Mouse (Mus musculus) monocyte, adult 5-6 weeks (primary cell): ENCODE data around the gene Paqr9. TPM values are rescaled to one million over a fixed set of nuclear protein-coding genes. Genes with fewer than 3 reads are reported as not detected.

ENCODE experiments used
- ATAC-seq: fragments of 153-309, 156-312 bp; replicated peaks from 2 replicates; pipeline ENCODE4 v1.8.0; 2017; ENCODE audit warnings: mild to moderate bottlenecking; ENCODE audit not compliant: low TSS enrichment, insufficient number of reproducible peaks, severe bottlenecking, poor library complexity, low FRiP score
- total RNA-seq: library from RNA; stranded (forward); fragments of 200-1000, 200-491, 200-594 nt; gene quantifications from 3 replicates; pipeline ENCODE4 v1.2.3, GENCODE M21; 2017

Gene Paqr9
- total RNA-seq, 1 experiment from 2014 or later: 0.57 TPM

DNA sequence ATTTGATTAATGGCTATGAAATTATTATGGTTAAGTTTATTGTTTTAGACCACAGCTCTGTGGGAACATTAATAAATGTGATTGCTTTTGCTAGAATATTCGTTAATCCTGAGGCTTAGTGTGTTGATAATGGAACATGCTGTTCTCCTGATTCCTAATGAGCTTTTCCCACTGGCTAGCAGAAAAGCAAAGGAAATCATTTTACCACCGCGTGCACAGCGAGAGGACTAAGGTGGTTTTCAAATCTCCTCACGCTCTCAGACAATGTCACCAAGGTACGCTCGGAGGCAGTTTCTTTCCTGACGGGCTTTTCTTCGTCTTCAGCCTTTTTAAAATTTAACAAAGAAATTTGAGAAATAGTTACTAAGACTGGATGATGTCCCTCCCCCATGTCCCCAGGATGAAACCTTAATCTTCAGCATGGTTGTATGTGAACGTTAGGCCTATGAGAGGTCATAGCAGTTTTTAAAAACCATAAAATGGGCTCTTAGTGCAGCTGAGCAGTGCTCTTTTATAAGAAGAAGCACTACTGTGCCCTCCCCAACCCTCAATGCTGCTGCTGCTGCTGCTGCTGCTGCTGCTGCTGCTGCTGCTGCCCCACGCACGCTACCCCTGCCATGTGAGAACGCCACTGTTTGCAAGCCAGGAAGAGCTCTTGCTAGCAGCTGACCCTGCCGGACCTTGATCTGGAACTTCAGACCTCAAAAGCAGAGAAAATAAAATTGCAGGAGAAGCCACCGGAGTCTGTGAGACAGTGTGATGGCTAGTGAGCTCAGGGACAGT is 17.6 kb upstream of the Paqr9 start:
- no peak for ATAC-seq

- no peak for ATAC-seq
Observed at GRCm38 (mm10) chr9:95542475-95542874, 17.0 kb upstream of the Paqr9 start.

DNA sequence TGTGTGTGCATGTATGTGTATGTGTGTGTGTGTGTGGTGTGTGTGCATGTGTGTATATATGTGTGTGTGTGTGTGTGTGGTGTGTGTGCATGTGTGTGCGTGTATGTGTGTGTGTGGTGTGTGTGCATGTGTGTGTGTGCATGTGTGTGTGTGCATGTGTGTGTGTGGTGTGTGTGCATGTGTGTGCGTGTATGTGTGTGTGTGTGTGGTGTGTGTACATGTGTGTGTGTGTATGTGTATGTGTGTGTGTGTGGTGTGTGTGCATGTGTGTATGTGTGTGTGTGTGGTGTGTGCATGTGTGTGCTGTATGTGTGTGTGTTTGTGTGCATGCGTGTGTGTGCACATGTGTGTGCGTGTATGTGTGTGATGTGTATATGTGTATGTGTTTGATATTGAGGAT is 14.9 kb upstream of the Paqr9 start:
- no peak for ATAC-seq

DNA sequence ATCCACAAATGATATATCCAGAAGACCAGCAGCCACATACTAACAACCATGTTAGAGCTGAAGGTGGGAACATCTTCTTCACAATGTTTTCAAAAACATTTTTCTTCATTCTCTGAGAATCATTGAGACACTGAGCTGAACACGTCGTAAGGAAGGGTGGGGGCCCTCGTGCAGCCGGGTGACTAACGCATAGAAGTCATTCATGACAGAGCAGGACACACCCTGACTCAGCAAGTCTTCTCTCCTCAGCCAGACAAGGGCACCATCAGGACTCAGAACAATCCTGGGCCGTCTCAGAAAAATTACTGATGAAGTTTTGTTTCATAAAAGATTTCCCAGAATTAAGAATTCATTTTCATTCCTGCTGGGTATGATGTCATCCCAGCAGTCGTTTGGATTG is 12.8 kb upstream of the Paqr9 start:
- ATAC-seq: no peak

DNA sequence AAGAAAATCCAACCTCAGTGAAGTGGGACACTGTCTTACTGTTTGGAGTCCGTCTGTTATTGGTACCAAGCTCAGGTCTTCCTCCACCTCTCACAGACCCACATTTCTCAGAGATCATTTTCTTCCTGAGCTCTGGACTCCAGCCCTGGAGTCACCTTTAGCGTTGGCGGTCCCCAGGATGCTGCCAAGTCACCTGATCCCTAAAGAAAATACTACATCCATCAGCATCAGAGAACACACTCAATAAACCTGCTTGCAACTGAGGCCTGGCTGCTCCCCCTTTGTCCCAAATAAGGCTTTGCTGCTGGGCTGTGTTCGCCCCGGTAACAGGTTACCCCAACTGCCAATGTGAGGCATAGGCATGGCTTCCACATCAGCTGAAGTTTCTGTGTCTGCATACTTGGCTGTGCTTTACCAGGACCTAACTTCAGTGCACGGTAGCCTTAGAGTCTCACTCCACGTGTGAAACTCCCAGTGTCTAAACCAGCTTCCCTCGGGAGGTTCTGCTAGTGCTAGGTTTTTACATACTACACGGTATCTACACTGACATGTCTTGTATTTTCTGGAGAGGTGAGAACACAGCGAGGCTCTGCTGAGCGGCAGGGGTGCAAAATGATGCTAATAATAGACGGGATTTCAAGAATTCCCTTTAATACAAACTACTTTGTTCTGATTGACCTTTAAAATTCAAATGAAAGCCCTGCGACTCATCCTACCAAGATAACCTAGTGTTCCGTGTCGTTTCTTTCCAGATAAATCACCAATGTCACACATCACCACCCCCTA is 9.6 kb upstream of the Paqr9 start:
- no peak for ATAC-seq

GRCm38 (mm10) chr9:95550856-95551774 is 8.3 kb upstream of the Paqr9 start:
- no peak for ATAC-seq

DNA sequence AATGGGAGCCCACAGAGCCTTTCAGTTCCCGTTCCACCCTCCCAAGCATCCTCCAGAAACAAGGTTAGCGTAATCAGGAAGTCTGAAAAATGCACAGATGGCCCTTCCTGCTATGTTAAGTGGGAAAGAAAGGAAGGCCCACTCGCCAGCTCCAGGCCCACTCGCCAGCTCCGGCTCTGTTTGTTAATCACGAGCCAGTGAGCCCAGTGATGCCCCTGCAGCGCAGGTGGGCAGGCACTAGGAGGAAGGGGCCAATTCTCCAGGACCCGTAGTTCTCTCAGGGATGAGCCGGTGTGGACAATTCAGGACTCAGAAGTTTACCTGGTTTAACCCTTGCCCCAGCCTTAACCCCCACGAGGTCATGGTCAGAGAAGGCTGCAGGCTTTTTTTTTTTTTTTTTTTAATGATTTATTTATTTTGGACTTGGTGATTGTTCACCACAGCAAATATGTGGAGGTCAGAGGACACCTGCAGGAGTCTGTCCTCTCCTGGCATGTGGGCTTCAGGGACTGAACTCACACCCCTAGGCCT is 7.2 kb upstream of the Paqr9 start:
- no peak for ATAC-seq

DNA sequence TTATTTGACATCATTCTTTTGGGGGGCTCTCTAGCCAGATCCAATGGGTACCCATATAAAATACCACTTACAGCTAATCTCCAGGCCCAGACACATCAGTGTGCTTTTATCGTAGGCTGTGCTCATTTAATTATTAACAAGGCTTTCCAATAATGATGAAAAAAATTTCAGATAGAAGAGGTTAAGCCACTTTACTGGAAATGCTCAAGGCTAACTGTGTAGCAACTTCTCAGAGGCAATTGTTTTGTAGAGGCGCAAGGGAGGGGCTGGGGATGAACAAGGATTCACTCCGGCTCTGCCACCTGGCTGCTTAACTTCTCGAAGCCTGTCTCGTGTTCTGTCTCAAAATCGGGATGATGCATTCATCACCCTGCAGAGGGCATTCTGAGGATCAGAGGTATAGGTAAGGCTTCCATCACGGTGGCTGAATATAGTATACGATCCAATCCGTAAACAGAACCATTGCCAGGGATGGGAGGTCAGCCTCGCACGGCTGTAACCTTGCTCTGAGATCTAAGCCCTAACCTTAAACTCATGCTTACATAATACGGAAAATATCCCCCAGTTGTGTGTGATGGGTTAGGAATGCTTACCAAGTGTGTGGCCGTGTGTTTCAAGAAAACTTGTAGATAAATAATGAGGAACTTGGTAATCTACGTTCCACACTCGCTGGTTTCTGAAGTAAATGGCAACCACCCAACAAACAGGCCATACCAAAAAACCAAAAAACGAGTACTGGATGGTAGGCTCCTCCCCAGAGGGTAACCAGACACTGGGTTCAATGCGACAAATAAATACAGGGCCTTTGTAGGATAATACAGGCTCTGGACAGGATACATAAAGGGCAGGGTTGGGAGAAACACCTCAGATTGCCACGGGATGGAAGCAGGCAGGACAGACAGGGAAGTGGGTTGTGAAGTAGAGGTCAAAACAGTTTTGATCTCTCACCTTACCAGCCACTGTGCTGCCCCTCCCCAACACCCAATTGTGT is 4.9 kb upstream of the Paqr9 start:
- no peak for ATAC-seq

GRCm38 (mm10) chr9:95555233-95555740 is 4.2 kb upstream of the Paqr9 start:
- ATAC-seq: no peak

DNA sequence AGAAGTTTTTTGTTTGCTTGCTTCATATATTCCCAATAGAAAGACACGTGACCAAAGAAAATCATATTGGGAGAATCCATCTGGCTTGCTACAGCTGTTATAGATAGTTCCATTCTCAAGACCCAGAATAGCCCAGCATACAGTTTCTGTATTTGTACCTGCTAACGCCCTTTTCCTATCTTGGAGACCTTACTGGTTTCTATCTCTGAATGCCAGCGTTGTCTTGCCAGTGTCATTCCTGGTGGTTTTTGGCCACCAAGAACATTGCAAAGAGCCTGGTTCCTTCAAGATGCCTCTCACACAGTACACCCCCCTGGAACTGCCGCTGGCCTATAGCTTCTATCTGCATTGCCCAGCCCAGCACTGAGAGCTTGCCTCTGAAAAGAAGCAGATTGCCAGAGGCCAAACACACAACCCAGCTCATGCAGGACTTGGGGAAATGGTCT is 3.4 kb upstream of the Paqr9 start:
- no peak for ATAC-seq

DNA sequence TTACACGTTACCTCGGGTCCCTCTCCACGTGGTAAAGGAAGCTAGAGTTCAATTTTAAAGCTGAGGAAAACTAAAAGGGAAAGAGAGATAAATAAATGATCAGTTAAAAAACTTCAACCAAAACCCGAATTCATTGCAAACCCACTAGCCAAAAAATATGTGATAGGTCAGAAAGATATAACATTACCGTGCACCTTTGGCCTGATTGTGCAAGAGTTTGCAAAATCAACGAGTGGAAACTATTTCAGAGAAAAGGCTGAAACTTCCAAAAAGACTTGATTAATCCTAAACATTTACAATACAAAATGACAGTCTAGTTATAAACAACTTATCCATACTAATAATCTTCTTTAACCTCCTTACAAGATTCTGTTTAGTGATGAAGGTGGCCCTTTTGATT is 1.7 kb upstream of the Paqr9 start:
- no peak for ATAC-seq

GRCm38 (mm10) chr9:95558726-95559058 is 765 bp upstream of the Paqr9 start:
- no peak for ATAC-seq

DNA sequence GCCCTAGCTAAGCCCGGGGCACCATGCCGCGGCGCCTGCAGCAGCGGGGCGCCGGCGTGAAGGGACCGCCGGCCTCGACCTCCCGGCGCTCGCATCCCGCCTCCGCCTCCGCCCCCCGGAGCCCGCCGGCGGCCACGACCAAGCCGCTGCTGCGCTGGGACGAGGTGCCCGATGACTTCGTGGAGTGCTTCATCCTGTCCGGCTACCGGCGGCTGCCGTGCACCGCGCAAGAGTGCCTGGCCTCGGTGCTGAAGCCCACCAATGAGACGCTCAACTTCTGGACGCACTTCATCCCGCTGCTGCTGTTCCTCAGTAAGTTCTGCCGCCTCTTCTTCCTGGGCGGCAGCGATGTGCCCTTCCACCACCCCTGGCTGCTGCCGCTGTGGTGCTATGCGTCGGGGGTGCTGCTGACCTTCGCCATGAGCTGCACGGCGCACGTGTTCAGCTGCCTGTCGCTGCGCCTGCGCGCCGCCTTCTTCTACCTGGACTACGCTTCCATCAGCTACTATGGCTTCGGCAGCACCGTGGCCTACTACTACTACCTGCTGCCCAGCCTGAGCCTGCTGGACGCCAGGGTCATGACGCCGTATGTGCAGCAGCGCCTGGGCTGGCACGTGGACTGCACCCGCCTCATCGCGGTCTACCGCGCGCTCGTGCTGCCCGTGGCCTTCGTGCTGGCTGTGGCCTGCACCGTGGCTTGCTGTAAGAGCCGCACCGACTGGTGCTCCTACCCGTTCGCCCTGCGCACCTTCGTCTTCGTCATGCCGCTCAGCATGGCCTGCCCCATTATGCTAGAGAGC is 679 bp downstream of the Paqr9 start:
- no peak for ATAC-seq

- ATAC-seq: no peak
Observed at GRCm38 (mm10) chr9:95564047-95564446, 4.6 kb downstream of the Paqr9 start.

- ATAC-seq: no peak
Observed at GRCm38 (mm10) chr9:95566394-95566793, 6.9 kb downstream of the Paqr9 start.

DNA sequence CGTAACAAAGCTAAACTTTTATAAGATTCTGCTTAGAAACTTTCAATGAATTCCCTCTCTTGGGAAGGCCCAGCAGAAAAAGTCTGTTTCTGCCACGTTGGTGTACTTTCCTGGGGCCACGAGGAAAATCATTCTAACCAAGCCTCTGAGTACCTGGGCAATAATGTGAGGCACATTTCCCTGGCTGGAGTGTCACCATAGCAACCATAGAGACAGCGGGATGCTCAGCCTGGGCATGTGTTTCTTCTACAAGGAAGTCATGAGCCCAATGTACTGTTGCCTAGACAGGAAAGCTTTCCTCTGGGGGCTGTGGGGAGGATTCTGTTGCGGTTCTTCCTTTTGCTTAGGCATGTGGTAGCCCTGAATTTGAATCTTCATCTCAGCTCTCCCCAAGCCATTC is 7.5 kb downstream of the Paqr9 start:
- no peak for ATAC-seq

GRCm38 (mm10) chr9:95569249-95569648 is 9.8 kb downstream of the Paqr9 start:
- ATAC-seq: no peak
